Mouse (Mus musculus): Measurements from ENCODE around the gene Auts2.

Auts2 gene

DNA sequence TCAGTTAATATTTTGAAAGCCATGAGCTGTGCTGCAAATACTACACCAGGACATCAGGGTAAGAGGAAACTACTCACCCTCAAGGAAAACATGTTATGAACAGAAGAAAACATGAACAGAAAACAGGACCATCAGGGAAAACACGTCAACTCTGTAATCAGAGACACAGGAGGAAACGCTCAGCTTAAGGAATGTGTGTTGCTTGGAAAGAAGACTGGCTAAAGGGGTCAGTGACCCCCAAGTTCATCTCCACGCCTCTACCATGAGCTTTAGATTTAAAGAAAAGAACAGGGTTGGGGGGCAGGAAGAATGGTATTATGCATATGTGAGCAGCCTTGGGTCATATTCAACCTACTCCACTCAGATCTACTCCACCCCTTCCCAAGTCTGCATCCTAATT is 356.5 kb downstream of the Auts2 start:
- no peak for DNase-seq (ENCODE audit: low spot score in 2 of 2)

GRCm38 (mm10) chr5:132186221-132186620 is 356.9 kb downstream of the Auts2 start:
- DNase-seq (ENCODE audit: low spot score in 2 of 2): no peak

- DNase-seq (ENCODE audit: low spot score in 2 of 2): no peak
These were observed 358.6 kb downstream of the Auts2 start for GRCm38 (mm10) chr5:132184395-132185095.

GRCm38 (mm10) chr5:132182077-132182476 is 361.1 kb downstream of the Auts2 start:
- no peak for DNase-seq (ENCODE audit: low spot score in 2 of 2)

- peak; percentile 33 to 42 for DNase-seq (ENCODE audit: low spot score in 2 of 2)
These were observed 373.1 kb downstream of the Auts2 start for GRCm38 (mm10) chr5:132170010-132170409.

DNA sequence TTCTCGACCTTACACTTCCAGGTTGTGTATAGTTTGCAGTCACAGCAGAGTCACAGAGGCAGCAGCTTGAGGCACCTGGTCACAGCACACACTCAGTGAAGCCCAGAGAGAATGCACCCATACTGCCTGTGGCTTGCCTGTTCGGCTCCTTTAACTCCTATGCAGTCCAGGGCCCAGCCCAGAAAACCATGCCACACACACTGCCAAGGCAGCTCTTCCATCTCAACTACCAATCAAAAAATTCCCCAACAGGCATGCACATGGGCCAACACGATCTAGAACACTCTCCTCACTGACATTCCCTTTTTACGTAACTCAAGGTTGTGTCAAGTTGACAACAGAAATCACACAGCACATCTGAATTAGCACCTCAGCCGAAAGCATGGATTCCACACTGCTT is 374.3 kb downstream of the Auts2 start:
- DNase-seq (ENCODE audit: low spot score in 2 of 2): peak in 1 of 2 experiments; percentile 6

- no peak for DNase-seq (ENCODE audit: low spot score in 2 of 2)
These were observed 374.9 kb downstream of the Auts2 start for GRCm38 (mm10) chr5:132168224-132168623.

DNA sequence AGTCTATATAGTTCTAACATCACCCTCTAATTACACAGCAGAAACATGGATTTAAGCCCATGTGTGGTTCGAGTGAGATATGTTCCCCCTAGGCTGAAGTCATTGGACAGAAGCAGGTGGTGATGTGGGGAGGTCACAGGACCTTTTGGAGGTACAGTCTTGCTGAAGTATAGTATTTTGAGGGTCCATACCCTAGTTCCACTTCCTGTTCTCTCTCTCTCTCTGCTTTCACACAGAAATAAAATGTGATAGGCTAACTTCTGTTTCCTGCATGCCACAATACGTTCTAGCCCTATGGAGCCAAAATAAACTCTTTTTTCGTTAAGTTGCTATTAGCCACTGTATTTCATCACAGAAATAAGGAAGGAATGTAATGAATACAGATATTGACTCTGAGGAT is 376.6 kb downstream of the Auts2 start:
- no peak for DNase-seq (ENCODE audit: low spot score in 2 of 2)

DNA sequence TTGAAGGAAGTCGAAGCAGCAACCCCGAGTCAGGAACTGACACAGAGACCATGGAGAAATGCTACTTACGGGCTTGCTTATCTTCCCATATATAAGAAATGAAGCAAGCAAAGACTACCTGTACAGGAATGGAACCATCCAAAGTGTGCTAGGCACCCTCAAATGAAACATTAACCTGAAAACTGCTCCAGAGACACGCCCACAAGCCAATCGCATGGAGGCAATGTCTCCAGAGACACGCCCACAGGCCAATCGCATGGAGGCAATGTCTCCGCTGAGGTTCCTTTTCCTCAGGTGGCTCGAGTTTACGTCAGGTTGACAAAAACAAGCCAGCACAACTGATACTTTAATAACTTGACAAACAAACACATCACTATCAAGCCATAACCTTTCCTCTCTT is 379.2 kb downstream of the Auts2 start:
- DNase-seq (ENCODE audit: low spot score in 2 of 2): no peak

DNA sequence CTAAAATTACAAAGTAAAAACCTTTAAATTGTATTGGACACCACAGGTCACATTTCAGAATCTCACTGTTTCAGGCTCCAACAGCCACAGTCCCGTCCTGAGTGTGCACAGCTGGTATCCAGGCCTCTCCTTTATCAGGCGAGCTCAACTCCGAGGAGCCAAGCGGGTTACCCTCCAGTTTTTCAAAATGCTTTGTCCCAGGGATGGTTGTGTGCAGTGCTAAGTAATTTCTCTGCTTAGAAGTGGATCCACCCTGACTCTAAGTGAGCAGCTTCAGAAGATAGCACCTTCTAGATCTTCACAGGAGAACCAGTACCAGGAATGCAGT is 381.0 kb downstream of the Auts2 start:
- DNase-seq (ENCODE audit: low spot score in 2 of 2): no peak

DNA sequence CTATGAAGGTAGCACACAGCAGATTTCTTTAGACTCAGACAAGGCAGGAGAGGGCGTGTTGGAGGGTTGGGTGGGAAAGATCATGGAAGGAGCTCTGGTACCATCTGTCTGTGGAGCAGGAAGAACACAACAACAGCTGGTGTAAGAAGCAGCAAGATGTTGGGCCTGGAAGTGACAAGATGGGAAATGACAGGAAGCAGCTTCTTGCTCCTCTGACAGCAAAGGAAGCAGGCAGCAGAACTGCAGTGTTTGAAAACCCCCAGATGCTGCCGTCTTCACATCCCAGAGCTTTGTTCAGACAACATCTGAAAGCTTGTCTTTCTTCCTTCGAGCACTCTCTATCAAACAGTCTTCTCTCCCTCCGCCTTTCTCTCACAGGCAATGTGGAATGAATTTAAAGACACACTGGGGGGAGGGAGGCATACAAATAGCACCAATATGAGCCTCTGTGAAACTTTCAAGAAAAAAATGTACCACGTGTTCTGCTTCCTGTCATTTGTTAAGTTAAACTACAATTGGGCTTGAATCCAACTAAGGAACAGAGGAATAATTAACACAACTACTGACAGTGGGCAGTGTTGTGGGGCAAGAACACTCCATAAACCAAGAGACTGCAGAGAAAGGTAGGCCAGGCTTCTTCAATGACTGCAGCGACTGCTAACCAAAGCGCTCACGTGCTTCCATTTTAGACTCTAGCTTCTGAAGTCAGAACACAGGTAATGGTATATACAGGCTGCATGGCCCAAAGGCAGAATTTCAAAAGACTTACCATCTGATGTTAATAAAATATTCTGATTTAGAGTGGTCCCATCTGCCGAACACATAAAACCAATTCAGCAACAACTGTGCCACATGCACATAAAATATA is 381.6 kb downstream of the Auts2 start:
- DNase-seq (ENCODE audit: low spot score in 2 of 2): peak; percentile 11 to 32

DNA sequence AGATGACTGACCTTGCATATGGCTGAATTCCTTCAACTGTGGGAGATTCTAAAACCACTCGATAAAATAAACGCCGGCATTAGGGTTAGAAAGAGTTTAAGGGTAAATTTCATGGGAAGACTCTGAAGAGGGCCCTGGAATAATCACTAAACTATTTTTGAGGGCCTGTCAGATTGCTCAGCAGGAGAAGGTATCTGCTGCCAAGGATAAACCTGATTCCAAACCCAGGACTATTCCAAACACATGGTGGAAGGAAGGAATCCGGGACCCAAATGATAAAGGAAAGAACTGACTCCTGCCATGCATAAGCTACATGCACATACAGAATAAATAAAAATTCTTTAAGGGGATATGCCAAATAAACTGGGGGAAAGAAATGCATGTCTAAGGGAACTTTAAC is 399.0 kb downstream of the Auts2 start:
- DNase-seq (ENCODE audit: low spot score in 2 of 2): no peak

DNA sequence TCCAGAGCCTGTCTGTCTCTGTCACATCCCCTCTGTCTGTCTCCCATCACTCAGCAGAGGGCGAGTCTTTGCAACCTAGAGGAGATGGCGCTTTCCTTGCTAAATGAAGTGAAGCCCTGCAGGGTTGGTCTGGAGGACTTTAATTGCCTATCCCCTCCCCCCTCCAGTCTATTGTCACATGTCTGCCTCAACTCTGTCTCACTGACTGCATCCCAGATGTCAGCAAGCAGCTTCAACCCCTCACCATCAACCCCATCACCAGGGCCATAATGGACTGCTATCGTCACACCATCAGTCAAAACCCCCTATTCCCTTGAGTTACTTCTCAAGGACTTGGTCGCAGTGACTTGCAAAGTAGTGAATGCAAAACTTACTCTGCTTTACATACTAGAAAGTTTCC is 402.3 kb downstream of the Auts2 start:
- DNase-seq (ENCODE audit: low spot score in 2 of 2): no peak

DNA sequence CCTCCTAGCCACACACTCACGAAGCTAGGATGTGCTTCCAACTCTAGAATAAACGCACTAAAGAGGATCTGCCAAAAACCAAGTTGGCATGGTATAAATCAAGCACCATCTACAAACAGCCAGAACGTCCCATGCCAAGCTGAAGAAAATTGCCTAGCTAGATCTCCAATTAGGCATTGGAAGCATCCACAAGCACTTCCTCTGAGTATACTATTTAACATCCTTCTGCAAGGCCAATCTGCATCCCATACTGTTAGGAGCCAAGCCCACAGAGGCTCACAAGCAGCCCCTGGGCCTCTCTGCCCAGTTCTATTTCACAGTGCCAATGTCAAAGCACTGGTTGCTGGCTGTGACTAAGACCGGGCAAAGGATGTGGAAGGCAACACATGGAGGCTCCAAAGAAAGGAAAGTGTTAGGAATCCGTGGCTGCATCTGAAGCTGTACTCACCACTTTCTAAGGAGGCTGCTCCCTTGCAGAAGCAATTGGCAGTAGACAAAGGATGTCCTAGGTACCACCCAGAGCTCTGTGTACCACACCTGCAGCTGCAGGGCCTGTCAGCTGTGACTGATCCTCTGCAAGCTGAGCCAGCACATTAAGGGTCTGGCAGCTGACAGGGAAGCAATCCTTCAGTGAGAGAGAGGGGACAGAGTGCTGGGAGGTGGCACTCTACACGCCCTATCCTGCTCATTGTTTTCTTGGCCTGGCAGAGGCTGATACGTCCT is 407.0 kb downstream of the Auts2 start:
- no peak for DNase-seq (ENCODE audit: low spot score in 2 of 2)

DNA sequence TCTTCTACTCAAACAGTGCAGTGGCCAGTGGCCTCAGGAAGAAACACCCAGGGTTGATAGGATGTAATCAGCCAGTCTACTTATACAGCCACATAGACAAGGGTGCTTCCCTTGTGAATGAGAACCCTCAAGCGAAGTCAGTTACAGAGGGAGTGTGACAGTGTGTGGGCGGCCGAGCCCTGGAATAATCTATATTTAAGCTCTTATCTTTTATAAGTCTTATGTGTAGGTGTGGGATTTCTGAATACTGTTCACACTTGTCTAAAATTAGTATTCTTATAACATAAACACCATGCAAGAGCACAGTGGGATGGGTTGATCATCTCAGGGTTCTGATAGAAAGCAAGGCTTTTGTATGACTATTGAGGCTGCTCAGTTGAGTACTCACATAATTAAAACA is 411.2 kb downstream of the Auts2 start:
- DNase-seq (ENCODE audit: low spot score in 2 of 2): no peak

- DNase-seq (ENCODE audit: low spot score in 2 of 2): no peak
These were observed 412.6 kb downstream of the Auts2 start for GRCm38 (mm10) chr5:132130577-132130976.

DNA sequence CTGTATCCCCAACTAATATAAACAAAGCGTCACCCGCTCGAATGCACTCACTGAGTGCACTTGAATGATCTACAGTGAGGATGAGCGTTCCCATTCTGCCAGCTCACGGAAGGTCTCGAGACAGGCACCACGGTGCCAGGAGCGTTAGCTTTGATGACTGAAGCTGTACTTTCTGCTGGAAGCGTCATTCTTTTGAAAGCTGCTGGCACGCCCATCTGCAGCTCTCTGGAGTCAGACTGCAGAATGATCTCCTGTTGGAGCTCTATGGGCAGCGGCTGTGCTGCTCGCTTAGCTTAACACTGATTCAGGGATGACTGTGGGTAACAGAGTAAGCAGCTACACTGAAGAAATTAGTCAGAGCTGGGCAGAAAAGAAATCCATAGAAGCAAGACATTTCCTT is 416.5 kb downstream of the Auts2 start:
- no peak for DNase-seq (ENCODE audit: low spot score in 2 of 2)

- no peak for DNase-seq (ENCODE audit: low spot score in 2 of 2)
These were observed 427.5 kb downstream of the Auts2 start for GRCm38 (mm10) chr5:132115631-132116030.

DNA sequence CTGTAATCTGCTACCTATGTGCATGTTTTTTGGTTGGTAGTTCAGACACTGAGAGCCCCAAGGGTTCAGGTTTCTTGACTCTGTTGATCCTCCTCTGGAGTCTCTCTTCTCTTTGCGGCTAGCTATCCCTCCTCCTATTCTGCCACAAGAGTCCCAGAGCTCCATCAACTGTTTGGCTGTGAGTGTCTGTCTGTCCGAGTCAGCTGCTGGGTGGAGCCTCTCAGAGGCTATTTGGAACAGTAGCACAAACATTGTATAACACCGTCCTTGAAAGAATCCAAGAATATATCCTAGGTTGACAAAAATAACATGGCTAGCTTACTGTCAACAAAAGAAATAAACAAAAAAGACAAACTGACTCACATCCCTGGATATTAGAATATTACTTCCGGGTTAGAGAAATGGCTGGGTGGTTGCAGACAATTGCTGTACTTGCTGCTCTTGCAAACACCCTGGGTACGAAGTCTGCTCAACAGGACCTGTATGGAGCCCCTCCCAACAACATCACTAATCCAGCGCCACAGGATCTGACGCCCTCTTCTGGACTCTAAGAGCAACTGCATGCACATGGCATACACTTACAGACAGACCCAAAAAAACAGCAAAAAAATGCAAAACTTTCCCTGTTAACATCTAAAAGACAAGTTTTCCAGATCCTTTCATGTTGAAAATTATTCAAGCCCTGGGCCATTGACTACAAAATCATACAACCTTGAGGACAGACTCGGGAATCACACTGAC is 428.4 kb downstream of the Auts2 start:
- peak in 1 of 2 experiments; percentile 14 for DNase-seq (ENCODE audit: low spot score in 2 of 2)

GRCm38 (mm10) chr5:132113480-132113879 is 429.7 kb downstream of the Auts2 start:
- DNase-seq (ENCODE audit: low spot score in 2 of 2): peak; percentile 7 to 24

GRCm38 (mm10) chr5:132112666-132113065 is 430.5 kb downstream of the Auts2 start:
- no peak for DNase-seq (ENCODE audit: low spot score in 2 of 2)

DNA sequence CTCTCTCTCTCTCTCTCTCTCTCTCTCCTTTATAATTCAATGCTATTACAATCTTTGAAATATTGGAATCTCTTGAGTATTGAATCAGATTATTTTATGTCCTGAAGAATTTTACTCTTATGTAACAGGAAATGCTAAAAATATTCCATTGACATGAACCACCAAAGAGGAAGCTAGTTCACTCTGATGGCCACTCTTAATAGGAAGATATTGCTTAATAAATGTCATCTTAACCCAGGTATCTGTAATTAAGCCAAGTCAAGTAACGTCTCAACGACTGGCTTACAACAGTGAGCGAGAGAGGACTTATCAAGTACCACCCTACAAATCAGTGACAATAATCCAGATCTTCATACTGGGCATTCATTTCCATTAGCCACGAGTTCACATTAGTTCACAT is 440.7 kb downstream of the Auts2 start:
- DNase-seq (ENCODE audit: low spot score in 2 of 2): no peak

Data from heart, adult 9 months (tissue).